Mouse (Mus musculus) midbrain, embryonic 15.5 days (tissue): ENCODE results near the gene Mettl24. TPM values are rescaled to one million over a fixed set of nuclear protein-coding genes. Genes with fewer than 3 reads are reported as not detected.

Experiments
- ATAC-seq: fragments of 200-750 bp; cut with Nextera tagmentation; replicated peaks from 2 replicates; pipeline ENCODE4 v1.8.0; 2017; ENCODE audit warnings: moderate TSS enrichment
- H3K27ac ChIP-seq: fragments of 300-500 bp; sonication (generic); 2 replicates; pipeline ENCODE4 v1.5.1; 2015; ENCODE audit warnings: mild to moderate bottlenecking, inconsistent platforms
- H3K27me3 ChIP-seq: fragments of 300-500 bp; sonication (generic); replicated peaks from 2 replicates; pipeline ENCODE4 v1.6.1; 2015; ENCODE audit warnings: inconsistent platforms
- H3K36me3 ChIP-seq: fragments of 300-500 bp; sonication (generic); replicated peaks from 2 replicates; pipeline ENCODE4 v1.6.1; 2015; ENCODE audit warnings: inconsistent platforms
- H3K4me1 ChIP-seq: fragments of 300-500 bp; sonication (generic); 2 replicates; pipeline ENCODE4 v1.6.1; 2015; ENCODE audit warnings: inconsistent platforms
- H3K4me2 ChIP-seq: fragments of 300-500 bp; sonication (generic); 2 replicates; pipeline ENCODE4 v1.6.1; 2015; ENCODE audit warnings: inconsistent platforms, mild to moderate bottlenecking, moderate library complexity
- H3K4me3 ChIP-seq: fragments of 300-500 bp; sonication (generic); 2 replicates; pipeline ENCODE4 v1.5.1; 2015; ENCODE audit warnings: mild to moderate bottlenecking, inconsistent platforms
- H3K9ac ChIP-seq: fragments of 300-500 bp; sonication (generic); 2 replicates; pipeline ENCODE4 v1.6.1; 2015; ENCODE audit warnings: mild to moderate bottlenecking, inconsistent platforms
- H3K9me3 ChIP-seq: fragments of 300-500 bp; sonication (generic); 2 replicates; pipeline ENCODE4 v1.6.1; 2016; ENCODE audit warnings: inconsistent platforms
- WGBS: fragments of 180-500 bp; shearing (Covaris S2); methylation state at CpG from one replicate; pipeline ENCODE4 v1.1.7; 2015; ENCODE audit warnings: mixed read lengths; 5-methylcytosine and 5-hydroxymethylcytosine counted together
- polyA plus RNA-seq: library from polyadenylated mRNA; unstranded; fragments of >200 nt; fragmentation: Nextera tagmentation; extraction: Ambion mirVana; gene quantifications from 2 replicates; pipeline ENCODE4 v1.2.1, GENCODE M21; 2015

The Mettl24 gene
- 0.47 and 0.71 TPM in 2 replicates for polyA plus RNA-seq

DNA sequence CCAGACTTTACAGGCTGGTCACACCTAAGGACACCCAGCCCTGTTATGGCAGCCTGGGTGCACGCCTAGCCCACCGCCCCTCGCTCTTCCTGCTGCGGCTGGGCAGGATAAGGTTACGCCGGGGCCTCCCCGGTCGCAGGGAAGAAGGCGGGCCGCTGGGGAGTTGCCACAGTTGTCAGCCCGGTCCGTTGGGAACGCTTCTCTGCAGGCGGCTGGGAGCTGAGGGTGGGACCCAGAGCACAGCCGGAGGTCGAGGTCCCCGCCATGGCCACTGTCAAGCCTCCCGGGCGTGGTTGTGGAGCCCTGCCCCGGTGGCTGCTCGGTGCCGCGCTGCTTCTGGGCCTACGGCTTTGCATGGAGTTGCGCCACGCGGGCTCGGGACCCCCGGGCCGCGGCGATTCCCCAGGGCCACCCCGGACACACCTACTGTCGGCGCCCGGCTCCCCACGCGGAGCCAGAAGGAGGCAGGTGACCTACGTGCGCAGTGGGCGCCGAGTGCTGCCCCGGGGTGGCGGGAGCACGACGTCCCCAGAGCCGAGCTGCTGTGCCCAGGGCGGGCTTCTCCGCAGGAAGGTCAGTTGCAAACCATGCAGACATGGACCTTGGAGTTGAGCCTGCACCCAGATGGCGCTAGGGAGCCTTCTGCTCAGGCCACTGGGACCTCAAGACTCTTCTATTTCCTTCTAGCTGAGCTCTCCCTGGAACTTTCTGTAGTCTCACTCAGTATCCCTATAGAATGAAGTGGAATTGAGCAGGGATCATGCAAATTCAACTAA lies at the start of gene Mettl24:
TSS of gene Mettl24 (plus strand) at position 191 of the 776 bp plus-strand sequence.
- Histone ChIP-seq H3K4me1 (peaks cover 21% of the 10 kb centered on the region), H3K27me3 (no peaks in the 10 kb centered on the region), H3K4me2 (peak within 1 kb of the TSS; percentile 98), H3K27ac (no peak within 1 kb of the TSS), H3K4me3 (peak within 1 kb of the TSS; percentile 47), H3K9ac (peak within 1 kb of the TSS; percentile 54), H3K36me3 (no peaks in the 10 kb centered on the region), H3K9me3 (no peaks in the 10 kb centered on the region)
- ATAC-seq = peak; percentile 82
- under 1% methylated on average over 50 of the region's 50 CpGs for WGBS

DNA sequence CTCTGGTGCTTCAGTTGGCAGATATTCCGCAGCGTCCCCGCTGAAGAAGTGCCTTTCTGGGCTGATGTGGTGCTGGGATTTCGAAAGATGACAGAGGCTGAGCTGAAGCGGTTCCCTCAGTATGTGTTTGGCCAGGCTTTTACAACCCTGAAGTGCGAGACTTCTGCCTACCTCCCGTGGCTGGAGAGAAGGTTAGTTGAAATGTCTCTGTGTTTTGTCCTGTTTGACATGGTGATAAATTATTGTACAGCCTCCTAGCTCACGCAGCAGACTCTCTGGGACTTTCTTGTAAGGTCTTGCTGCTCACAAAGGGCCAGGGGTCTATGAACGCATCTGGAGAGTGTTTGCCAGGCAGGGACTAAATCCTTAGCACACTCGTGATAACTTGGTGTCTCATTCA lies 45.8 kb upstream of the Mettl24 start:
- no peak for ATAC-seq
- H3K4me2 ChIP-seq = no peak overlapping the region
- H3K4me1 ChIP-seq = 0 out of 2 replicates have a peak, but pooled peaks cover 11% of the 10 kb centered on the region
- H3K9ac ChIP-seq = no peak overlapping the region
- H3K36me3 ChIP-seq = no peaks in the 10 kb centered on the region
- H3K9me3 ChIP-seq = no peaks in the 10 kb centered on the region
- WGBS = 76% methylated on average over 10 of the region's 10 CpGs
- H3K4me3 ChIP-seq = no peak overlapping the region
- no peaks in the 10 kb centered on the region; the same call in 1 of the 2 replicates for H3K27me3 ChIP-seq
- H3K27ac ChIP-seq = no peak overlapping the region

DNA sequence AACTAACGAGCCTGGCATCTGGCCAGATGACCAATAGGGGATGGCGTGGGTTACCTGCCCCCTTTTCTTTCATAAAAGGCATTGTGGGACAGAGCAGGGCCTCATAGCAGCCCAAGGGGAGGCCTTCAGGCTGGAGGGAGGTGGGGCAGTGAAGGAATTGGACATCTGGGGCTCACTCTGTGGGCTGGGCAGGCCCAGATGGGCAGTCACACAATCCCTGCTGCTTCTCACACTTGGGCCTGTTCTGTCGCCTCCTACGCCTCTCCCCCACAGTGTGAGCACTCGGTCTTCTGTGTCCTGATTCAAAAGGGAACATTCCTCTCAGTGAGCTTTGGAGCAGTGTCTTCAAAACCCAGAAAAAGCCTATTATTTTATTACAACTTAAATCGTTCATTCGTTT lies 44.8 kb upstream of the Mettl24 start:
- 43% methylated on average over 7 of the region's 7 CpGs for WGBS
- no peak overlapping the region for H3K4me2 ChIP-seq
- no peak for ATAC-seq

DNA sequence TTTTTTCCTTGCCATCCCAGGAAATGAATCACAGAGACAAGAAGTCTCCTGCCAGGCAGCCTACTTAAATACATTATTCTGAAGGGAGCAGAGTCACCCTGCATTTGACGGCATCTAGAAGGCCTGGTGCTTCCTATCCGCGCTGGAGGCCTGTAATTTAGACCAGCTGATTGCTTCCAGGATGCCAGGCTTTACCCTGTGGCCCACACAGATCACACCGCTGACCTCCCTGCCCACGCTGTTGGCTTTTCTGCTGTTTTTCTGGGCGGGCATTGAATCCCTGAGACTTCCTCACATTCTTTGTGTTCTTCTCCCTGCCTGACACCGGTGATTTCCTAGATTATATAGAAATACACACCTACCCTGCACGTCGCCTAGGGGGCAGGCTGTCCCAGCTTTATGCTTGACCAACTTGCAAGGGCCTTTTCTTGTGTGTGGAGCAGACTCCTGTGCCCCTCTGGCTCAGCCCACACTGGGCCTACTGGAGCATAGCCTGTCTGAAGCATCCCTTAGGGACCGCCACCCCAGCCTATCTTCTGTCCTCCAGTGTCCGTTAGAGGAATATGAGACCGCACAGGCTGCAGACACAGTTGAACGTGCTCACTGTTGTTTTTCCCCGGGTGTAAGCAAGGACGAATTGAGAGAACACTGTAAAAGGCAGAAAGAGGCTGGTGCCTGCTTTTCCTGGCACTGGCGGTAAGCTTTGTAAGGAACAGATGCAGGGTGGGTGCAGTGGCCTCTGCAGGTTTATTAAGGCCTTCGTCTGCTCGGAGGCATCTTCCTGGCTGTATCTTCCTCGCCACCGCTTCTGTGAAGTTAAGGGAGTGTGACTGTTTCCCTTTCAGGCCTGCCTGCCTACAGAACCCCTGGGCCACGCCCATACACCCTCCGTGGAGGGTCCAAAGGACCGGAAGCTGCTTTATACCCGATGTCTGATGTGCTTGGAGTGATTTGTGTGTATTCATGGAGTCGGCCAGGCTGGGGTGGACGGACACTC lies 44.0 kb upstream of the Mettl24 start:
- Histone ChIP-seq H3K36me3 (no peaks in the 10 kb centered on the region), H3K4me2 (no peak overlapping the region), H3K9me3 (no peaks in the 10 kb centered on the region), H3K4me3 (no peak overlapping the region), H3K9ac (no peak overlapping the region), H3K4me1 (0 out of 2 replicates have a peak, but pooled peaks cover 11% of the 10 kb centered on the region), H3K27me3 (no peaks in the 10 kb centered on the region; the same call in 1 of the 2 replicates), H3K27ac (no peak overlapping the region)
- peak; percentile 58 for ATAC-seq
- 43% methylated on average over 26 of the region's 26 CpGs for WGBS

More for the DNA sequence above, 44.8 kb upstream of the Mettl24 start:
- H3K36me3 ChIP-seq = no peaks in the 10 kb centered on the region
- no peak overlapping the region for H3K9ac ChIP-seq
- no peak overlapping the region for H3K4me3 ChIP-seq
- no peaks in the 10 kb centered on the region for H3K9me3 ChIP-seq
- H3K27ac ChIP-seq = no peak overlapping the region
- 0 out of 2 replicates have a peak, but pooled peaks cover 11% of the 10 kb centered on the region for H3K4me1 ChIP-seq
- H3K27me3 ChIP-seq = no peaks in the 10 kb centered on the region; the same call in 1 of the 2 replicates

DNA sequence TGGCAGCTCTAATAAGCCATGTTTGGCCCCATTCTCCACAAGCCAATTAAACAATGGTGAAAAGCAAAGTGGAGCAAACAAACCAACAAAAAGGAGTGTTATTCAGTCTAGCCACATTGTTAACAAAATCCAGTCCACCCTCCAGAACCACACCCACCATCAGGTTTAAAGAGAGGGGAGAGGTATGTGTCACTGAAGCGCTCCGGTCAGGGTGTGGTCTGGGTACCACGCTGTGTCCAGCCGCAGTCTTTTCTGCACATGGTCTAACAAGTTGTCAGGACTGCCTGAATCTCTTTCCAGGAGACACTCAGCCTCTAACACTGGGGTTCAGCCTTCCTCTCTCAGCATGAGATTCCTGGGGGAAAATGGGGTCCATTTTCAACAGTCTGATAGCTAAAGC lies 42.7 kb upstream of the Mettl24 start:
- H3K9ac ChIP-seq = no peak overlapping the region
- ATAC-seq = no peak
- H3K4me1 ChIP-seq = 0 out of 2 replicates have a peak, but pooled peaks cover 11% of the 10 kb centered on the region
- H3K4me2 ChIP-seq = no peak overlapping the region
- WGBS = 94% methylated on average over 4 of the region's 4 CpGs
- H3K4me3 ChIP-seq = no peak overlapping the region
- H3K36me3 ChIP-seq = no peaks in the 10 kb centered on the region
- H3K27me3 ChIP-seq = no peaks in the 10 kb centered on the region; the same call in 1 of the 2 replicates
- H3K27ac ChIP-seq = no peak overlapping the region
- no peaks in the 10 kb centered on the region for H3K9me3 ChIP-seq

DNA sequence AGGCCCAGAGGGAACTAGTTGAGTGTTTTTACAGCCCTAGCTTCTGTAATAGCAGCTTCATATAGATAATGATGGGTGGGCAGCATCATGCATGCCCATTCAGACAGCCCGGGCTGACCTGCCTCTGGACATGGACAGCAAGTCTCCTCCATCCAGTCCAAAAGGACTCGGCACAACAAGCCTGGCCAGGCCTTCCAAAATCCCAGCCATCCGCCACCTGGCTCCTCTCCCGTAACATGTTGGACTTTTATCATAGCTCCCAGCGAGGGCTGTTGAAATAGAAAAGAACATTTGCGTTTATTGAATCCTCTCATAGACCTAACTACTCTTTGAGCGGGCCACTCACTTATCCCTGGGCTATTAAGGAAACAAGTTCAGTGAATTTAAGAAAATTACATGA lies 41.2 kb upstream of the Mettl24 start:
- Histone ChIP-seq H3K36me3 (no peaks in the 10 kb centered on the region), H3K4me3 (no peak overlapping the region), H3K4me1 (0 out of 2 replicates have a peak, but pooled peaks cover 11% of the 10 kb centered on the region), H3K9ac (no peak overlapping the region), H3K27ac (no peak overlapping the region), H3K27me3 (no peaks in the 10 kb centered on the region; the same call in 1 of the 2 replicates), H3K4me2 (no peak overlapping the region), H3K9me3 (no peaks in the 10 kb centered on the region)
- no peak for ATAC-seq
- 90% methylated on average over 7 of the region's 7 CpGs for whole genome bisulfite sequencing

DNA sequence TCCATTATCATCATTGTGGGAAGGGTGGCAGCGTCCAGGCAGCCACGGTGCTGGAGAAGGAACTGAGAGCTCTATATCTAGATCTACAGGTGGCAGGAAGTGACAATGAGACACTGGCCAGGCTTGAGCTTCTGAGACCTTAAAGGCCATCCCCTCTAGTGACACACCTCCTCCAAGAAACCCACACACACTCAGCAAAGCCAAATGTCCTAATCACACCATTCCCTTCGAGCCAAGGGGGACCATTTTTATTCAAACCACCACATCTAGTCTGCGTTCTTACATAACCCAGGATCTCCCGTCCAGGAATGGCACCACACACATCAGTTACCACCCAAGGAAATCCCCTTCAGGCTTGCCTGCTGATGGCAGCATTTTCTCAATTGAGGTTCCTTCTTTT lies 40.0 kb upstream of the Mettl24 start:
- ATAC-seq = no peak
- 91% methylated on average over 5 of the region's 5 CpGs for WGBS
- Histone ChIP-seq H3K27ac (no peak overlapping the region), H3K4me1 (0 out of 2 replicates have a peak, but pooled peaks cover 10% of the 10 kb centered on the region), H3K4me2 (no peak overlapping the region), H3K9me3 (no peaks in the 10 kb centered on the region), H3K9ac (no peak overlapping the region), H3K36me3 (no peaks in the 10 kb centered on the region), H3K27me3 (no peaks in the 10 kb centered on the region; the same call in 1 of the 2 replicates), H3K4me3 (no peak overlapping the region)

DNA sequence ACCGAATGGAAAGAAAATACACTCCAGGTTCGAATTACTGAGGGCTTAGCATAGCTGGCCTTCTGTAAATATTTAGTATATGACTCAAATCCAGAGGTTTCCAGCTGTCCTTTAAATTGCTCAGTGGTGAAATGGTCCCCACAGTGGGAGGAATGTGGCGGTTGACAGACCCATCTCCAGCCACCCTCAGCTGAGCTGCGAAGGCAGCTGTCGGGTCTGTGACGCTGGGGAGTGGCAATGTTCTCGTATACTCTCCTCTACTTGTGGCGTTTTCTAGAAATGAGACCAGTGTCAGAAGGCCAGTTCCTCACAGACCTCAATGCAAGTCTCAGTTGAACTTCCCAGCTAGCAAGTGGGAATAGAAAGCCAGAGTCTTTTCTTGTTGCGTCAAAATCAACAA lies 38.6 kb upstream of the Mettl24 start:
- no peaks in the 10 kb centered on the region for H3K36me3 ChIP-seq

DNA sequence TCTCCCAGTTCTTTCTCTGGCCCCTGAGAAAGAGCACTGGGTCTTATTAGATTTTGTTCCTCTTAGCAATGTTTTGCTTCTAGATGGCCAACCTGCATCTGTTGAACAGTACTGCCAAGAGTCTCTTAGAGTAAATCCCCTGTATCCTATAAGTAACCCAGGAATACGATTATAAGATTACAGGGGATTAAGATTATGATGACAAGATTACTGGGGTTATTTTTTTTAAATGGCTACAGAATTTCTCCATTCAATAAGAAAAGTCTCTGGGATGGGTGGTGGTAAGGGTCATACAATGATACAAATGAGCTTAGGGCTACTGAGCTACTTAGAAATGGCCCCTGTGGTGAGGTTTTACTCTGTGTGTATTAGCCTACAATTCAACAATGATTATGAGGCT lies 37.7 kb upstream of the Mettl24 start:
- Histone ChIP-seq H3K27me3 (no peaks in the 10 kb centered on the region; the same call in 1 of the 2 replicates), H3K36me3 (no peaks in the 10 kb centered on the region), H3K4me3 (no peak overlapping the region), H3K4me2 (no peak overlapping the region), H3K9ac (no peak overlapping the region), H3K4me1 (no peaks in the 10 kb centered on the region), H3K9me3 (no peaks in the 10 kb centered on the region), H3K27ac (no peak overlapping the region)
- WGBS = 62% methylated on average over 1 of the region's 1 CpGs
- no peak for ATAC-seq

More for the DNA sequence above, 38.6 kb upstream of the Mettl24 start:
- H3K4me1 ChIP-seq = 0 out of 2 replicates have a peak, but pooled peaks cover 1% of the 10 kb centered on the region
- 79% methylated on average over 9 of the region's 9 CpGs for WGBS
- H3K4me2 ChIP-seq = no peak overlapping the region
- no peaks in the 10 kb centered on the region; the same call in 1 of the 2 replicates for H3K27me3 ChIP-seq
- H3K9ac ChIP-seq = no peak overlapping the region
- H3K27ac ChIP-seq = no peak overlapping the region
- ATAC-seq = no peak
- H3K9me3 ChIP-seq = no peaks in the 10 kb centered on the region
- H3K4me3 ChIP-seq = no peak overlapping the region

DNA sequence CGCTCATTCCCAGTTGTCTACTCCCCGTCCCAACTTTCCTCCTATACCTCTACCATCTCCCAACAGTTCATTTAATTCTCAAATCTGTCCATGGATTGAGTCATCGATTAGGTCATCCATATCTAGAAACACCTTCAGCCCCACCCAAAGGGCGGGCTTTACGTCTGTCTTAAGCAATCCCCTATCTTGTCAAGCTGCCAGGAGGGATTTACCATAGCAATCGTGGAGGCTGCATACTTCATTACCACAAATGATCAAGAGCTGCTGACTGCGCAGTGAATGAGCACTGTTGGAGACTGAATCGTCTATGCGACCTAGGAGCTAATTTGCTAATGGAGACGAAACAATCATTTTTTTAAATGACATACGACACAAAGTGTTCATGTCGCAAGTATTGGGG lies 34.3 kb upstream of the Mettl24 start:
- Histone ChIP-seq H3K27me3 (no peaks in the 10 kb centered on the region), H3K9me3 (no peaks in the 10 kb centered on the region), H3K9ac (no peak overlapping the region), H3K4me2 (no peak overlapping the region), H3K27ac (no peak overlapping the region), H3K4me1 (0 out of 2 replicates have a peak, but pooled peaks cover 2% of the 10 kb centered on the region), H3K36me3 (no peaks in the 10 kb centered on the region), H3K4me3 (no peak overlapping the region)
- no peak for ATAC-seq
- 84% methylated on average over 12 of the region's 12 CpGs for WGBS

DNA sequence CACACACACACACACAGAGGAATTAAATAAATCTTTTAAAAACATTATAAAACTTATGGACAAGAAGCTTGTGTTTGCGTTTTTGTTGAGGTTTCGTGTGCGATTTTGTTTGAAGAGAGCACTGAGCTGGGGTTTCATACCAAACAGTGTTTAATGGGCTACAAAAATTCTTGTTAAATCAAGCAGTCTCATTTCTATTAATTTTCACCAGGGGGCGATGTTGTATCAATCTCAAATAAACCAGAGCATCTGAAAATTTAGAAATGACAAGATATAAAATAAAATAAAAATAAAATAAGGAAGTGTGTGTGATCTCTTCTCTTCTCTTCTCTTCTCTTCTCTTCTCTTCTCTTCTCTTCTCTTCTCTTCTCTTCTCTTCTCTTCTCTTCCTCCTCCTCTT lies 33.4 kb upstream of the Mettl24 start:
- Histone ChIP-seq H3K27me3 (no peaks in the 10 kb centered on the region), H3K9ac (no peak overlapping the region), H3K4me3 (no peak overlapping the region), H3K4me2 (no peak overlapping the region), H3K4me1 (peaks cover 6% of the 10 kb centered on the region; the same call in 1 of the 2 replicates), H3K36me3 (no peaks in the 10 kb centered on the region), H3K9me3 (no peaks in the 10 kb centered on the region), H3K27ac (no peak overlapping the region)
- no peak for ATAC-seq
- WGBS = 32% methylated on average over 4 of the region's 4 CpGs

DNA sequence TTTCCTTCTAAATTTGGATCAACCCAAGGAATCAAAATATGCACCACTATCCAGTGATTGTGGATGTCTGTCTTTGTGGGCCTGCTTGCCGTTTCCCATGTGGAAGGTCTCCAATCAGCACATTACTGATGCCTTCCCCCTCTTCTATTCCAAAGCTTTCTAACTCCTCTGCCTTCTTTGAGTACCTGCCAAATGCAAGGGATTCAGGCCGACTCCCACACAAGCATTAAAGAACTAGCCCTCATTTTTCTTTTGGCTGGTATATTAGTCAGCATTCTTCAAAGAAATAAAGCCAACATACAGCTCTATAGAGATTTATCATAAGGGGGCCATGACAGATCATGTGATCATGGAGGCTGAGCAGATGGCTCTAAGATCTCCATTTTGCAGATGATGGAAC lies 31.4 kb upstream of the Mettl24 start:
- no peak for ATAC-seq
- no peak overlapping the region for H3K9ac ChIP-seq
- no peak overlapping the region for H3K4me3 ChIP-seq
- no peaks in the 10 kb centered on the region for H3K9me3 ChIP-seq
- no peak overlapping the region for H3K4me2 ChIP-seq
- 79% methylated on average over 2 of the region's 2 CpGs for WGBS
- H3K27me3 ChIP-seq = no peaks in the 10 kb centered on the region
- no peaks in the 10 kb centered on the region for H3K36me3 ChIP-seq
- H3K27ac ChIP-seq = no peak overlapping the region
- H3K4me1 ChIP-seq = peaks cover 6% of the 10 kb centered on the region; the same call in 1 of the 2 replicates
